Mouse (Mus musculus) left cerebral cortex, postnatal 36 days (tissue): Measurements from ENCODE around the gene Vmn1r46. TPM values are rescaled to one million over a fixed set of nuclear protein-coding genes. Genes with fewer than 3 reads are reported as not detected.
"Not testable (repeated sequence)": the region's sequence is repeated elsewhere in the genome, so short reads cannot be mapped to it uniquely, and the experiment has no call there.

Experiments used
- DNase-seq, 2 experiments: peaks; one replicate each; pipeline ENCODE4 v3.0.0; 2021 to 2022; ENCODE audit warnings: low spot score in 2 of 2, mixed read lengths in 1 of 2
- intact Hi-C: fragments of 180-260 bp; cut with DNase I; formaldehyde crosslinking; loops from one replicate; pipeline ENCODE4 v1.15.1; 2025
- total RNA-seq, 2 experiments: library from RNA; stranded (reverse); gene quantifications; 2 replicates each; pipeline ENCODE4 v1.2.3; 2021

Vmn1r46 gene
- not detected for total RNA-seq

- intact Hi-C loops, result no loop called here
These were observed at the start of gene Vmn1r46 for GRCm38 (mm10) chr6:89969013-89969412. Gene Vmn1r46, plus strand, starts transcription at chr6:89969313.

GRCm38 (mm10) chr6:89940498-89940897, 28.6 kb upstream of the Vmn1r46 start, which contains the start of gene Vmn1r45:
Gene Vmn1r45, minus strand, starts transcription at chr6:89940598.
- intact Hi-C loops, DNase-seq: not testable (repeated sequence)

More at GRCm38 (mm10) chr6:89969013-89969412, at the start of gene Vmn1r46:
- no peak for DNase-seq

GRCm38 (mm10) chr6:89940926-89941325, 28.2 kb upstream of the Vmn1r46 start:
- intact Hi-C loops, result no loop called here
- no peak for DNase-seq

- DNase-seq, result no peak
- intact Hi-C loops, result loop anchor here (5.0 kb wide), 1 partner anchor 189 kb away; no protein-coding TSS in a partner anchor
These were observed 15.6 kb upstream of the Vmn1r46 start for GRCm38 (mm10) chr6:89953556-89953955.

- intact Hi-C loops, result no loop called here
These were observed 2.8 kb upstream of the Vmn1r46 start for GRCm38 (mm10) chr6:89966341-89966740.

GRCm38 (mm10) chr6:89985989-89986388, 16.9 kb downstream of the Vmn1r46 start:
- DNase-seq, result no peak
- intact Hi-C loops, result no loop called here

More at GRCm38 (mm10) chr6:89966341-89966740, 2.8 kb upstream of the Vmn1r46 start:
- DNase-seq, result no peak

- intact Hi-C loops, DNase-seq: not testable (repeated sequence)
These were observed 46.7 kb downstream of the Vmn1r46 start, which contains the start of gene Vmn1r47 for GRCm38 (mm10) chr6:90015847-90016246. Gene Vmn1r47, plus strand, starts transcription at chr6:90016147.

Other genes starting within 250 kb of the Vmn1r46 start
- not detected for gene Vmn1r41, start 228.5 kb upstream of the Vmn1r46 start, total RNA-seq
- gene Vmn1r42, start 92.9 kb upstream of the Vmn1r46 start, total RNA-seq, result not detected
- not detected for gene Vmn1r43, start 92.9 kb upstream of the Vmn1r46 start, total RNA-seq
- not detected for gene Vmn1r44, start 85.7 kb upstream of the Vmn1r46 start, total RNA-seq
- gene Vmn1r45, start 28.7 kb upstream of the Vmn1r46 start, total RNA-seq, result not detected
- gene Vmn1r47, start 46.8 kb downstream of the Vmn1r46 start, total RNA-seq, result not detected
- not detected for gene Vmn1r48, start 67.5 kb downstream of the Vmn1r46 start, total RNA-seq
- gene Vmn1r49, start 109.2 kb downstream of the Vmn1r46 start, total RNA-seq, result not detected
- not detected for gene Vmn1r50, start 132.1 kb downstream of the Vmn1r46 start, total RNA-seq
- not detected for gene Vmn1r51, start 153.3 kb downstream of the Vmn1r46 start, total RNA-seq
- gene Vmn1r52, start 205.5 kb downstream of the Vmn1r46 start, total RNA-seq, result not detected
- gene V1ra8, start 233.5 kb downstream of the Vmn1r46 start, total RNA-seq, result not detected